Mouse (Mus musculus) forebrain, embryonic 12.5 days (tissue): ENCODE measurements at regions not wholly inside any gene's neighbourhood (a gene's known extent, or its start where the extent isn't known, plus 50 kb on each side); places are given as distances from the start of the nearest gene placed in this dataset.

Source experiments
- ATAC-seq: fragments of 200-750 bp; cut with Nextera tagmentation; 2 replicates; pipeline ENCODE4 v1.8.0; 2017; ENCODE audit warnings: moderate TSS enrichment; ENCODE audit not compliant: low FRiP score
- H3K27ac ChIP-seq: fragments of 300-500 bp; sonication (generic); 2 replicates; pipeline ENCODE4 v1.5.1; 2016; ENCODE audit warnings: mild to moderate bottlenecking
- H3K27me3 ChIP-seq: fragments of 300-500 bp; sonication (generic); 2 replicates; pipeline ENCODE4 v1.6.1; 2016; ENCODE audit warnings: mild to moderate bottlenecking
- H3K36me3 ChIP-seq: fragments of 300-500 bp; sonication (generic); replicated peaks from 2 replicates; pipeline ENCODE4 v1.6.1; 2016; ENCODE audit warnings: mild to moderate bottlenecking
- H3K4me1 ChIP-seq: fragments of 300-500 bp; sonication (generic); 2 replicates; pipeline ENCODE4 v1.6.1; 2016
- H3K4me2 ChIP-seq: fragments of 300-500 bp; sonication (generic); 2 replicates; pipeline ENCODE4 v1.6.1; 2016; ENCODE audit warnings: mild to moderate bottlenecking, moderate library complexity
- H3K4me3 ChIP-seq: fragments of 300-500 bp; sonication (generic); replicated peaks from 2 replicates; pipeline ENCODE4 v1.5.1; 2016; ENCODE audit warnings: mild to moderate bottlenecking
- H3K9ac ChIP-seq: fragments of 300-500 bp; sonication (generic); 2 replicates; pipeline ENCODE4 v1.6.1; 2016; ENCODE audit warnings: mild to moderate bottlenecking
- H3K9me3 ChIP-seq: fragments of 300-500 bp; sonication (generic); 2 replicates; pipeline ENCODE4 v1.6.1; 2016
- WGBS: fragments of 180-500 bp; shearing (Covaris S2); methylation state at CpG from one replicate; pipeline ENCODE4 v1.1.7; 2016; 5-methylcytosine and 5-hydroxymethylcytosine counted together

GRCm38 (mm10) chr12:68997259-68997658 lies 161.7 kb downstream of the Rps29 start:
- no peak overlapping the region for H3K4me3 ChIP-seq
- WGBS, result 64% methylated on average over 6 of the region's 6 CpGs
- H3K4me1 ChIP-seq, result peaks cover 4% of the 10 kb centered on the region; the same call in 1 of the 2 replicates
- H3K9ac ChIP-seq, result no peak overlapping the region
- no peaks in the 10 kb centered on the region for H3K36me3 ChIP-seq
- ATAC-seq, result peak; percentile 54; the same call in 1 of the 2 replicates
- no peaks in the 10 kb centered on the region for H3K9me3 ChIP-seq
- no peaks in the 10 kb centered on the region for H3K27me3 ChIP-seq
- no peak overlapping the region for H3K4me2 ChIP-seq
- H3K27ac ChIP-seq, result no peak overlapping the region

GRCm38 (mm10) chr12:68996740-68997139 lies 162.2 kb downstream of the Rps29 start:
- peak; percentile 64 for ATAC-seq
- no peaks in the 10 kb centered on the region for H3K27me3 ChIP-seq
- no peaks in the 10 kb centered on the region for H3K9me3 ChIP-seq
- peaks cover 4% of the 10 kb centered on the region; the same call in 1 of the 2 replicates for H3K4me1 ChIP-seq
- no peak overlapping the region for H3K4me2 ChIP-seq
- H3K27ac ChIP-seq, result no peak overlapping the region
- no peak overlapping the region for H3K4me3 ChIP-seq
- WGBS, result 51% methylated on average over 12 of the region's 12 CpGs
- H3K36me3 ChIP-seq, result no peaks in the 10 kb centered on the region
- H3K9ac ChIP-seq, result no peak overlapping the region

GRCm38 (mm10) chr12:68980640-68981039 lies 178.3 kb downstream of the Rps29 start:
- no peak for ATAC-seq
- H3K9ac ChIP-seq, result no peak overlapping the region
- H3K36me3 ChIP-seq, result no peaks in the 10 kb centered on the region
- 98% methylated on average over 4 of the region's 4 CpGs for WGBS
- peaks cover 7% of the 10 kb centered on the region; the same call in 1 of the 2 replicates for H3K4me1 ChIP-seq
- H3K27me3 ChIP-seq, result no peaks in the 10 kb centered on the region
- H3K9me3 ChIP-seq, result no peaks in the 10 kb centered on the region
- no peak overlapping the region for H3K27ac ChIP-seq
- H3K4me3 ChIP-seq, result no peak overlapping the region
- H3K4me2 ChIP-seq, result no peak overlapping the region

- Histone ChIP-seq H3K4me2 (no peak overlapping the region), H3K9ac (no peak overlapping the region), H3K4me3 (no peak overlapping the region), H3K36me3 (no peaks in the 10 kb centered on the region), H3K4me1 (peaks cover 7% of the 10 kb centered on the region; the same call in 1 of the 2 replicates), H3K27me3 (no peaks in the 10 kb centered on the region), H3K27ac (no peak overlapping the region), H3K9me3 (no peaks in the 10 kb centered on the region)
- WGBS, result 78% methylated on average over 4 of the region's 4 CpGs
- ATAC-seq, result no peak
Observed at GRCm38 (mm10) chr12:68980173-68980572, 178.8 kb downstream of the Rps29 start.

GRCm38 (mm10) chr12:68979232-68979631 lies 179.8 kb downstream of the Rps29 start:
- no peaks in the 10 kb centered on the region for H3K27me3 ChIP-seq
- WGBS, result 54% methylated on average over 3 of the region's 3 CpGs
- no peak overlapping the region for H3K4me2 ChIP-seq
- no peaks in the 10 kb centered on the region for H3K36me3 ChIP-seq
- H3K4me3 ChIP-seq, result no peak overlapping the region
- H3K9ac ChIP-seq, result no peak overlapping the region
- no peak overlapping the region for H3K27ac ChIP-seq
- ATAC-seq, result no peak
- H3K4me1 ChIP-seq, result peaks cover 7% of the 10 kb centered on the region; the same call in 1 of the 2 replicates
- H3K9me3 ChIP-seq, result no peaks in the 10 kb centered on the region

- Histone ChIP-seq H3K4me2 (no peak overlapping the region), H3K36me3 (no peaks in the 10 kb centered on the region), H3K27ac (no peak overlapping the region), H3K9me3 (no peaks in the 10 kb centered on the region), H3K9ac (no peak overlapping the region), H3K4me3 (no peak overlapping the region), H3K4me1 (peaks cover 7% of the 10 kb centered on the region; the same call in 1 of the 2 replicates), H3K27me3 (no peaks in the 10 kb centered on the region)
- no peak for ATAC-seq
- WGBS, result 63% methylated on average over 4 of the region's 4 CpGs
Observed at GRCm38 (mm10) chr12:68977276-68977675, 181.7 kb downstream of the Rps29 start.

- H3K4me3 ChIP-seq, result no peak overlapping the region
- ATAC-seq, result no peak
- WGBS, result 88% methylated on average over 2 of the region's 2 CpGs
- H3K27me3 ChIP-seq, result no peaks in the 10 kb centered on the region
- no peaks in the 10 kb centered on the region for H3K36me3 ChIP-seq
- no peaks in the 10 kb centered on the region for H3K9me3 ChIP-seq
- no peak overlapping the region for H3K27ac ChIP-seq
- no peak overlapping the region for H3K9ac ChIP-seq
- H3K4me2 ChIP-seq, result no peak overlapping the region
- H3K4me1 ChIP-seq, result no peaks in the 10 kb centered on the region
Observed at GRCm38 (mm10) chr12:68947240-68947639, 211.7 kb downstream of the Rps29 start.

GRCm38 (mm10) chr12:68910590-68910989 lies 248.4 kb downstream of the Rps29 start:
- H3K4me1 ChIP-seq, result no peaks in the 10 kb centered on the region
- 46% methylated on average over 6 of the region's 6 CpGs for WGBS
- H3K9me3 ChIP-seq, result no peaks in the 10 kb centered on the region
- no peak overlapping the region for H3K4me3 ChIP-seq
- H3K4me2 ChIP-seq, result no peak overlapping the region
- no peak overlapping the region for H3K27ac ChIP-seq
- no peaks in the 10 kb centered on the region for H3K27me3 ChIP-seq
- H3K36me3 ChIP-seq, result no peaks in the 10 kb centered on the region
- no peak for ATAC-seq
- no peak overlapping the region for H3K9ac ChIP-seq

GRCm38 (mm10) chr12:68904770-68905169 lies 254.2 kb downstream of the Rps29 start:
- Histone ChIP-seq H3K27ac (no peak overlapping the region), H3K27me3 (no peaks in the 10 kb centered on the region), H3K9me3 (no peaks in the 10 kb centered on the region), H3K4me3 (no peak overlapping the region), H3K36me3 (no peaks in the 10 kb centered on the region), H3K4me2 (no peak overlapping the region), H3K9ac (no peak overlapping the region), H3K4me1 (no peaks in the 10 kb centered on the region)
- ATAC-seq, result no peak
- 100% methylated on average over 1 of the region's 1 CpGs for WGBS

GRCm38 (mm10) chr12:68889141-68889540 lies 269.8 kb downstream of the Rps29 start:
- H3K36me3 ChIP-seq, result no peaks in the 10 kb centered on the region
- ATAC-seq, result no peak
- no peaks in the 10 kb centered on the region for H3K4me1 ChIP-seq
- H3K9ac ChIP-seq, result no peak overlapping the region
- H3K27me3 ChIP-seq, result no peaks in the 10 kb centered on the region
- 86% methylated on average over 3 of the region's 3 CpGs for WGBS
- no peak overlapping the region for H3K4me2 ChIP-seq
- H3K4me3 ChIP-seq, result no peak overlapping the region
- no peaks in the 10 kb centered on the region for H3K9me3 ChIP-seq
- no peak overlapping the region for H3K27ac ChIP-seq

- H3K4me2 ChIP-seq, result no peak overlapping the region
- no peaks in the 10 kb centered on the region for H3K4me1 ChIP-seq
- 84% methylated on average over 6 of the region's 6 CpGs for WGBS
- no peak overlapping the region for H3K4me3 ChIP-seq
- no peak overlapping the region for H3K27ac ChIP-seq
- H3K27me3 ChIP-seq, result no peaks in the 10 kb centered on the region
- no peak overlapping the region for H3K9ac ChIP-seq
- no peaks in the 10 kb centered on the region for H3K9me3 ChIP-seq
- no peaks in the 10 kb centered on the region for H3K36me3 ChIP-seq
- ATAC-seq, result no peak
Observed at GRCm38 (mm10) chr12:68882503-68882902, 276.5 kb downstream of the Rps29 start.

GRCm38 (mm10) chr12:68879425-68879824 lies 279.6 kb downstream of the Rps29 start:
- no peak overlapping the region for H3K4me3 ChIP-seq
- H3K9me3 ChIP-seq, result no peaks in the 10 kb centered on the region
- no peak overlapping the region for H3K4me2 ChIP-seq
- H3K27me3 ChIP-seq, result no peaks in the 10 kb centered on the region
- no peaks in the 10 kb centered on the region for H3K4me1 ChIP-seq
- no peaks in the 10 kb centered on the region for H3K36me3 ChIP-seq
- H3K27ac ChIP-seq, result no peak overlapping the region
- ATAC-seq, result no peak
- no peak overlapping the region for H3K9ac ChIP-seq

GRCm38 (mm10) chr12:68871259-68871658 lies 287.7 kb downstream of the Rps29 start:
- no peaks in the 10 kb centered on the region for H3K27me3 ChIP-seq
- no peaks in the 10 kb centered on the region for H3K36me3 ChIP-seq
- H3K27ac ChIP-seq, result no peak overlapping the region
- no peak overlapping the region for H3K4me2 ChIP-seq
- H3K4me3 ChIP-seq, result no peak overlapping the region
- H3K9ac ChIP-seq, result no peak overlapping the region
- no peaks in the 10 kb centered on the region for H3K9me3 ChIP-seq
- no peaks in the 10 kb centered on the region for H3K4me1 ChIP-seq
- 90% methylated on average over 4 of the region's 4 CpGs for WGBS
- ATAC-seq, result no peak
